Mouse (Mus musculus) CH12.LX (cell line): ENCODE data around the gene Iglon5. TPM values are rescaled to one million over a fixed set of nuclear protein-coding genes. Genes with fewer than 3 reads are reported as not detected.

ENCODE experiments used
- DNase-seq: peaks from one replicate; pipeline ENCODE4 v3.0.0-alpha.2; 2013; ENCODE audit errors: extremely low read depth
- H3K27ac ChIP-seq: 2 replicates; pipeline ENCODE4 v1.5.1; 2012; ENCODE audit warnings: low read depth, mild to moderate bottlenecking, control low read depth, moderate library complexity; ENCODE audit not compliant: insufficient read depth
- H3K27me3 ChIP-seq: replicated peaks from 2 replicates; pipeline ENCODE3; 2012; ENCODE audit warnings: inconsistent platforms
- H3K36me3 ChIP-seq, 2 experiments: replicated peaks in 1 of 2; 2 replicates each; pipeline versions ENCODE3 to v1.6.1; 2012; ENCODE audit warnings: inconsistent platforms in 1 of 2, low read length in 1 of 2, mild to moderate bottlenecking in 1 of 2, mixed read lengths in 1 of 2, moderate library complexity in 1 of 2; ENCODE audit not compliant: control insufficient read depth in 1 of 2, insufficient read depth in 1 of 2
- H3K4me1 ChIP-seq, 2 experiments: 2 replicates each; pipeline ENCODE4 v1.6.1; 2012; ENCODE audit warnings: inconsistent platforms in 1 of 2, moderate library complexity in 1 of 2; ENCODE audit not compliant: insufficient read depth in 2 of 2, control insufficient read depth in 1 of 2
- H3K4me2 ChIP-seq: 2 replicates; pipeline ENCODE4 v1.6.1; 2012; ENCODE audit warnings: low read depth, mild to moderate bottlenecking, control low read depth; ENCODE audit not compliant: poor library complexity, insufficient read depth, severe bottlenecking
- H3K4me3 ChIP-seq, 3 experiments: fragments of 150-350 bp in 1 of 3; sonication (generic) in 1 of 3; replicated peaks in 1 of 3; 2 replicates each; pipeline versions ENCODE3 to v1.5.1; 2011 to 2012; ENCODE audit warnings: low read depth in 2 of 3, low read length in 2 of 3, mild to moderate bottlenecking in 2 of 3, moderate library complexity in 2 of 3, control low read depth in 1 of 3, improper control_type of control experiment in 1 of 3, inconsistent platforms in 1 of 3, mixed read lengths in 1 of 3; ENCODE audit not compliant: poor library complexity in 1 of 3
- H3K79me2 ChIP-seq: replicated peaks from 2 replicates; pipeline ENCODE4 v1.6.1; 2012; ENCODE audit warnings: mild to moderate bottlenecking, moderate library complexity; ENCODE audit not compliant: control insufficient read depth, poor library complexity, insufficient read depth, severe bottlenecking; ENCODE audit errors: extremely low read depth
- H3K9ac ChIP-seq: 2 replicates; pipeline ENCODE4 v1.6.1; 2012; ENCODE audit warnings: low read depth, mild to moderate bottlenecking, control low read depth, moderate library complexity; ENCODE audit not compliant: insufficient read depth
- H3K9me3 ChIP-seq: replicated peaks from 2 replicates; pipeline ENCODE3; 2012; ENCODE audit warnings: low read length, inconsistent platforms, mixed read lengths
- CHD2 ChIP-seq: IDR thresholded peaks from 2 replicates; pipeline ENCODE4 v1.6.1; 2011; ENCODE audit warnings: low read length, improper control_type of control experiment
- CTCF ChIP-seq, 2 experiments: IDR thresholded peaks in 1 of 2; conservative IDR thresholded peaks in 1 of 2; 2 replicates each; pipeline ENCODE4 v1.5.1; 2011 to 2012; ENCODE audit warnings: low read depth in 2 of 2, low read length in 2 of 2, improper control_type of control experiment in 1 of 2, inconsistent platforms in 1 of 2, mild to moderate bottlenecking in 1 of 2, moderate library complexity in 1 of 2
- MAX ChIP-seq: IDR thresholded peaks from 2 replicates; pipeline ENCODE4 v1.6.1; 2011; ENCODE audit warnings: low read length, improper control_type of control experiment
- MAZ ChIP-seq: IDR thresholded peaks from 2 replicates; pipeline ENCODE4 v1.6.1; 2012; ENCODE audit warnings: low read depth, mild to moderate bottlenecking, inconsistent platforms, low read length, improper control_type of control experiment, moderate library complexity
- MXI1 ChIP-seq: IDR thresholded peaks from 2 replicates; pipeline ENCODE4 v1.6.1; 2011; ENCODE audit warnings: mild to moderate bottlenecking, low read depth, low read length, improper control_type of control experiment
- PAX5 ChIP-seq: IDR thresholded peaks from 2 replicates; pipeline ENCODE4 v1.6.1; 2012; ENCODE audit warnings: low read length, inconsistent platforms, mixed read lengths
- RAD21 ChIP-seq: IDR thresholded peaks from 2 replicates; pipeline ENCODE4 v1.6.1; 2011; ENCODE audit warnings: low read depth, mild to moderate bottlenecking, low read length, improper control_type of control experiment, moderate library complexity
- SIN3A ChIP-seq: IDR thresholded peaks from 2 replicates; pipeline ENCODE4 v1.6.1; 2012; ENCODE audit warnings: low read length, improper control_type of control experiment, inconsistent platforms
- SMC3 ChIP-seq: IDR thresholded peaks from 2 replicates; pipeline ENCODE4 v1.6.1; 2011; ENCODE audit warnings: low read depth, low read length, improper control_type of control experiment
- ZC3H11A ChIP-seq: IDR thresholded peaks from 2 replicates; pipeline ENCODE4 v1.6.1; 2012; ENCODE audit warnings: low read depth, mild to moderate bottlenecking, inconsistent platforms, low read length, improper control_type of control experiment
- dilution Hi-C: fragments of 300-500 bp; cut with MboI; formaldehyde crosslinking; loops from 2 replicates; pipeline ENCODE4 v1.14.3; 2020; ENCODE audit warnings: low sequenced_read_pairs; ENCODE audit not compliant: extremely low pct_unique_long_range_greater_than_20kb, extremely low pct_ligation_motif_present
- in situ Hi-C: fragments of 300-500 bp; cut with MboI; formaldehyde crosslinking; loops from 3 replicates; pipeline ENCODE4 v1.14.3; 2019; ENCODE audit warnings: low sequenced_read_pairs, low pct_ligation_motif_present, low pct_unique_long_range_greater_than_20kb, mixed read lengths
- polyA plus RNA-seq: library from polyadenylated mRNA; unstranded; fragments of >175 nt; gene quantifications from 2 replicates; pipeline ENCODE4 v1.2.1, GENCODE M21; 2012; ENCODE audit warnings: low read depth; ENCODE audit not compliant: insufficient read length
- total RNA-seq, 2 experiments: library from RNA; depleted of rRNA; stranded (reverse); fragments of 300-350 nt in 1 of 2; fragments of >200 nt in 1 of 2; gene quantifications; 2 replicates each; pipeline ENCODE4 v1.2.3; 2012 to 2014

The Iglon5 gene
- total and polyA plus RNA-seq, 3 experiments, result not detected

- H3K9me3 ChIP-seq, result peaks cover 4% of the 10 kb centered on the region
- TF ChIP-seq SMC3 (peak; percentile 78), MAZ (0 out of 2 replicates have a peak, but pooled peaks have one; percentile 8), ZC3H11A (no peak), MXI1 (no peak), MAX (no peak), CHD2 (no peak; the same call in 1 of the 2 replicates), SIN3A (no peak), RAD21 (peak; percentile 73), PAX5 (no peak), CTCF (conservative IDR thresholded peaks at IDR 0.05 in 1 of 2, IDR thresholded peaks at IDR 0.05 in 1 of 2; ENCODE audit: low read depth in 2 of 2, low read length in 2 of 2) (peak; percentile 89 to 93)
- peak; percentile 87 for DNase-seq
- H3K27me3 ChIP-seq, result no peaks in the 10 kb centered on the region
- H3K27ac ChIP-seq, result no peak overlapping the region
- H3K36me3 ChIP-seq, result peaks cover 4 to 31% of the 10 kb centered on the region in 2 experiments
- H3K9ac ChIP-seq, result no peak overlapping the region
- no peak overlapping the region for H3K4me2 ChIP-seq
- H3K79me2 ChIP-seq, result no peaks in the 10 kb centered on the region
- in situ Hi-C loops, result loop anchor here (5.0 to 25.0 kb wide), 3 partner anchors 39 to 1364 kb away; partner anchors contain the start of genes Siglecf and Vsig10l
- H3K4me1 ChIP-seq, result peaks cover 3 to 21% of the 10 kb centered on the region in 2 experiments; a peak in 2 of 4 replicates
- dilution Hi-C loops, result no loop called here
- no peak overlapping the region for H3K4me3 ChIP-seq
Measured at GRCm38 (mm10) chr7:43422995-43423617, 66.8 kb downstream of the Iglon5 start.

Other genes starting within 250 kb of the Iglon5 start
- gene Zfp715, start 176.8 kb downstream of the Iglon5 start, total RNA-seq (2012; rRNA removed), result 9.8 and 10.9 TPM in 2 replicates
- gene Zfp715, start 176.8 kb downstream of the Iglon5 start, total RNA-seq (2014; rRNA removed), result 17.1 and 19.1 TPM in 2 replicates
- gene Zfp715, start 176.8 kb downstream of the Iglon5 start, polyA plus RNA-seq, result 10.7 and 13.3 TPM in 2 replicates
- gene Siglecf, start 138.7 kb downstream of the Iglon5 start, total RNA-seq (2012; rRNA removed), result 0.25 and 0.34 TPM in 2 replicates
- 0.66 and 0.77 TPM in 2 replicates for gene Siglecf, start 138.7 kb downstream of the Iglon5 start, total RNA-seq (2014; rRNA removed)
- 1.3 and 1.7 TPM in 2 replicates for gene Siglecf, start 138.7 kb downstream of the Iglon5 start, polyA plus RNA-seq
- gene Siglecg, start 81.9 kb downstream of the Iglon5 start, total RNA-seq (2012; rRNA removed), result 28.9 and 29.7 TPM in 2 replicates
- 31.2 and 34.4 TPM in 2 replicates for gene Siglecg, start 81.9 kb downstream of the Iglon5 start, total RNA-seq (2014; rRNA removed)
- gene Siglecg, start 81.9 kb downstream of the Iglon5 start, polyA plus RNA-seq, result 48.5 and 58.2 TPM in 2 replicates
- not detected in 2 replicates for gene Lim2, start 62.4 kb downstream of the Iglon5 start, total RNA-seq (2012; rRNA removed)
- gene Lim2, start 62.4 kb downstream of the Iglon5 start, total RNA-seq (2014; rRNA removed), result not detected in 2 replicates
- gene Lim2, start 62.4 kb downstream of the Iglon5 start, polyA plus RNA-seq, result 0.10 TPM in 1 of 2 replicates, not detected in the other
- 0.25 TPM in 1 of 2 replicates, not detected in the other for gene Nkg7, start 53.0 kb downstream of the Iglon5 start, total RNA-seq (2012; rRNA removed)
- gene Nkg7, start 53.0 kb downstream of the Iglon5 start, total RNA-seq (2014; rRNA removed), result not detected in 2 replicates
- gene Nkg7, start 53.0 kb downstream of the Iglon5 start, polyA plus RNA-seq, result not detected in 2 replicates
- not detected in 2 replicates for gene Cldnd2, start 49.3 kb downstream of the Iglon5 start, total RNA-seq (2012; rRNA removed)
- not detected in 2 replicates for gene Cldnd2, start 49.3 kb downstream of the Iglon5 start, total RNA-seq (2014; rRNA removed)
- gene Cldnd2, start 49.3 kb downstream of the Iglon5 start, polyA plus RNA-seq, result not detected in 2 replicates
- 186 and 201 TPM in 2 replicates for gene Etfb, start 46.0 kb downstream of the Iglon5 start, total RNA-seq (2012; rRNA removed)
- 147 and 157 TPM in 2 replicates for gene Etfb, start 46.0 kb downstream of the Iglon5 start, total RNA-seq (2014; rRNA removed)
- 201 and 248 TPM in 2 replicates for gene Etfb, start 46.0 kb downstream of the Iglon5 start, polyA plus RNA-seq
- not detected in 2 replicates for gene Gm45233, start 45.9 kb downstream of the Iglon5 start, total RNA-seq (2012; rRNA removed)
- gene Gm45233, start 45.9 kb downstream of the Iglon5 start, total RNA-seq (2014; rRNA removed), result 0.39 TPM in 1 of 2 replicates, not detected in the other
- gene Gm45233, start 45.9 kb downstream of the Iglon5 start, polyA plus RNA-seq, result 0.66 TPM in 1 of 2 replicates, not detected in the other
- gene Vsig10l, start 26.9 kb downstream of the Iglon5 start, total RNA-seq (2012; rRNA removed), result 0.17 TPM in 2 replicates
- 0.12 TPM in 2 replicates for gene Vsig10l, start 26.9 kb downstream of the Iglon5 start, total RNA-seq (2014; rRNA removed)
- 0.99 and 1.8 TPM in 2 replicates for gene Vsig10l, start 26.9 kb downstream of the Iglon5 start, polyA plus RNA-seq
- gene 4931406B18Rik, start 15.9 kb upstream of the Iglon5 start, total RNA-seq (2012; rRNA removed), result not detected in 2 replicates
- gene 4931406B18Rik, start 15.9 kb upstream of the Iglon5 start, total RNA-seq (2014; rRNA removed), result not detected in 2 replicates
- gene 4931406B18Rik, start 15.9 kb upstream of the Iglon5 start, polyA plus RNA-seq, result not detected in 2 replicates
- gene Cd33, start 54.4 kb upstream of the Iglon5 start, total RNA-seq (2012; rRNA removed), result 0.08 TPM in 1 of 2 replicates, not detected in the other
- gene Cd33, start 54.4 kb upstream of the Iglon5 start, total RNA-seq (2014; rRNA removed), result 0.09 and 0.43 TPM in 2 replicates
- gene Cd33, start 54.4 kb upstream of the Iglon5 start, polyA plus RNA-seq, result 0.33 and 0.40 TPM in 2 replicates
- 2.5 and 2.9 TPM in 2 replicates for gene Zfp658, start 72.2 kb upstream of the Iglon5 start, total RNA-seq (2012; rRNA removed)
- 3.3 and 3.4 TPM in 2 replicates for gene Zfp658, start 72.2 kb upstream of the Iglon5 start, total RNA-seq (2014; rRNA removed)
- 2.0 and 2.3 TPM in 2 replicates for gene Zfp658, start 72.2 kb upstream of the Iglon5 start, polyA plus RNA-seq
- 5.8 and 6.6 TPM in 2 replicates for gene Zfp719, start 89.5 kb upstream of the Iglon5 start, total RNA-seq (2012; rRNA removed)
- gene Zfp719, start 89.5 kb upstream of the Iglon5 start, total RNA-seq (2014; rRNA removed), result 8.6 and 9.8 TPM in 2 replicates
- 3.5 and 5.8 TPM in 2 replicates for gene Zfp719, start 89.5 kb upstream of the Iglon5 start, polyA plus RNA-seq
- not detected in 2 replicates for gene Zfp819, start 117.1 kb upstream of the Iglon5 start, total RNA-seq (2012; rRNA removed)
- not detected in 2 replicates for gene Zfp819, start 117.1 kb upstream of the Iglon5 start, total RNA-seq (2014; rRNA removed)
- not detected in 2 replicates for gene Zfp819, start 117.1 kb upstream of the Iglon5 start, polyA plus RNA-seq
- not detected in 2 replicates for gene Ceacam18, start 144.6 kb upstream of the Iglon5 start, total RNA-seq (2012; rRNA removed)
- gene Ceacam18, start 144.6 kb upstream of the Iglon5 start, total RNA-seq (2014; rRNA removed), result not detected in 2 replicates
- gene Ceacam18, start 144.6 kb upstream of the Iglon5 start, polyA plus RNA-seq, result not detected in 2 replicates
- gene Siglece, start 170.1 kb upstream of the Iglon5 start, total RNA-seq (2012; rRNA removed), result not detected in 2 replicates
- 0.14 TPM in 1 of 2 replicates, not detected in the other for gene Siglece, start 170.1 kb upstream of the Iglon5 start, total RNA-seq (2014; rRNA removed)
- gene Siglece, start 170.1 kb upstream of the Iglon5 start, polyA plus RNA-seq, result 0.14 and 0.23 TPM in 2 replicates
- gene Ctu1, start 181.9 kb upstream of the Iglon5 start, total RNA-seq (2012; rRNA removed), result 6.9 and 7.8 TPM in 2 replicates
- gene Ctu1, start 181.9 kb upstream of the Iglon5 start, total RNA-seq (2014; rRNA removed), result 7.2 TPM in 2 replicates
- 5.3 and 5.5 TPM in 2 replicates for gene Ctu1, start 181.9 kb upstream of the Iglon5 start, polyA plus RNA-seq
- not detected in 2 replicates for gene Klk14, start 200.3 kb upstream of the Iglon5 start, total RNA-seq (2012; rRNA removed)
- not detected in 2 replicates for gene Klk14, start 200.3 kb upstream of the Iglon5 start, total RNA-seq (2014; rRNA removed)
- not detected in 2 replicates for gene Klk14, start 200.3 kb upstream of the Iglon5 start, polyA plus RNA-seq
- gene Klk13, start 222.5 kb upstream of the Iglon5 start, total RNA-seq (2012; rRNA removed), result not detected in 2 replicates
- not detected in 2 replicates for gene Klk13, start 222.5 kb upstream of the Iglon5 start, total RNA-seq (2014; rRNA removed)
- not detected in 2 replicates for gene Klk13, start 222.5 kb upstream of the Iglon5 start, polyA plus RNA-seq